Mouse (Mus musculus): ENCODE results near the gene Tmem189.

- no peak for TF ChIP-seq CTCF (IDR thresholded peaks at IDR 0.05; ENCODE audit: low read depth, low read length)
- no peak for TF ChIP-seq POLR2A (IDR thresholded peaks at IDR 0.05; ENCODE audit: extremely low read depth, insufficient read depth, low read length)
Measured at GRCm38 (mm10) chr2:167668426-167668825, 21.2 kb downstream of the Tmem189 start.

All from liver, adult 2 months (tissue).